Mouse (Mus musculus): ENCODE data around the gene Abhd14b. TPM values are rescaled to one million over a fixed set of nuclear protein-coding genes. Genes with fewer than 3 reads are reported as not detected.

The Abhd14b gene
- 4.2 and 4.6 TPM in 2 replicates for polyA plus RNA-seq (2012; ENCODE audit: low replicate concordance)

GRCm38 (mm10) chr9:106447348-106447747 lies at the start of gene Abhd14b, which contains the start of gene Abhd14a:
TSS of gene Abhd14b (plus strand) at chr9:106447459.
TSS of gene Abhd14a (minus strand) at chr9:106447678.

GRCm38 (mm10) chr9:106429221-106430014 lies 17.8 kb upstream of the Abhd14b start, which contains the start of gene Rpl29:
TSS of gene Rpl29 (plus strand) at chr9:106429454.

GRCm38 (mm10) chr9:106453271-106454070 lies 6.2 kb downstream of the Abhd14b start, which contains the start of gene Pcbp4:
TSS of gene Pcbp4 (plus strand) at chr9:106453291.

GRCm38 (mm10) chr9:106465571-106466200 lies 18.4 kb downstream of the Abhd14b start, which contains the start of gene Gpr62:
TSS of gene Gpr62 (minus strand) at chr9:106465938.

GRCm38 (mm10) chr9:106475663-106476001 lies 28.4 kb downstream of the Abhd14b start, which contains the start of gene Rrp9:
TSS of gene Rrp9 (plus strand) at chr9:106475963.

GRCm38 (mm10) chr9:106476924-106477484 lies 29.7 kb downstream of the Abhd14b start, which contains the start of gene Parp3:
TSS of gene Parp3 (minus strand) at chr9:106476949.

GRCm38 (mm10) chr9:106499667-106500066 lies 52.4 kb downstream of the Abhd14b start, which contains the start of gene Iqcf1:
TSS of gene Iqcf1 (plus strand) at chr9:106499967.

Other genes with a start within 250 kb of the Abhd14b start
- 93.5 and 123 TPM in 2 replicates for gene Ppm1m, start 247.7 kb upstream of the Abhd14b start, polyA plus RNA-seq (2012; ENCODE audit: low replicate concordance)
- gene Twf2, start 244.4 kb upstream of the Abhd14b start, polyA plus RNA-seq (2012; ENCODE audit: low replicate concordance) = 96.4 and 134 TPM in 2 replicates
- 60.9 and 63.2 TPM in 2 replicates for gene Tlr9, start 224.9 kb upstream of the Abhd14b start, polyA plus RNA-seq (2012; ENCODE audit: low replicate concordance)
- 8.3 and 18.2 TPM in 2 replicates for gene Alas1, start 198.8 kb upstream of the Abhd14b start, polyA plus RNA-seq (2012; ENCODE audit: low replicate concordance)
- 1.5 and 3.1 TPM in 2 replicates for gene Poc1a, start 166.4 kb upstream of the Abhd14b start, polyA plus RNA-seq (2012; ENCODE audit: low replicate concordance)
- gene Dusp7, start 78.8 kb upstream of the Abhd14b start, polyA plus RNA-seq (2012; ENCODE audit: low replicate concordance) = 34.0 and 65.7 TPM in 2 replicates
- gene Rpl29, start 18.0 kb upstream of the Abhd14b start, polyA plus RNA-seq (2012; ENCODE audit: low replicate concordance) = 18.9 and 19.9 TPM in 2 replicates
- gene Acy1, start 9.1 kb upstream of the Abhd14b start, polyA plus RNA-seq (2012; ENCODE audit: low replicate concordance) = 20.3 and 21.3 TPM in 2 replicates
- gene Abhd14a, start 219 bp downstream of the Abhd14b start, polyA plus RNA-seq (2012; ENCODE audit: low replicate concordance) = 2.3 and 7.2 TPM in 2 replicates
- 34.0 and 111 TPM in 2 replicates for gene Pcbp4, start 5.8 kb downstream of the Abhd14b start, polyA plus RNA-seq (2012; ENCODE audit: low replicate concordance)
- gene Gpr62, start 18.5 kb downstream of the Abhd14b start, polyA plus RNA-seq (2012; ENCODE audit: low replicate concordance) = 0.31 and 0.72 TPM in 2 replicates
- gene Rrp9, start 28.5 kb downstream of the Abhd14b start, polyA plus RNA-seq (2012; ENCODE audit: low replicate concordance) = 132 and 239 TPM in 2 replicates
- gene Parp3, start 29.5 kb downstream of the Abhd14b start, polyA plus RNA-seq (2012; ENCODE audit: low replicate concordance) = 72.0 and 84.0 TPM in 2 replicates
- not detected in 2 replicates for gene Iqcf1, start 52.5 kb downstream of the Abhd14b start, polyA plus RNA-seq (2012; ENCODE audit: low replicate concordance)
- gene Iqcf5, start 67.1 kb downstream of the Abhd14b start, polyA plus RNA-seq (2012; ENCODE audit: low replicate concordance) = not detected in 2 replicates
- not detected in 2 replicates for gene Iqcf3, start 114.2 kb downstream of the Abhd14b start, polyA plus RNA-seq (2012; ENCODE audit: low replicate concordance)
- not detected in 2 replicates for gene Iqcf4, start 123.5 kb downstream of the Abhd14b start, polyA plus RNA-seq (2012; ENCODE audit: low replicate concordance)
- gene Iqcf6, start 179.1 kb downstream of the Abhd14b start, polyA plus RNA-seq (2012; ENCODE audit: low replicate concordance) = not detected in 2 replicates
- not detected in 2 replicates for gene Grm2, start 208.6 kb downstream of the Abhd14b start, polyA plus RNA-seq (2012; ENCODE audit: low replicate concordance)
- gene Tex264, start 238.5 kb downstream of the Abhd14b start, polyA plus RNA-seq (2012; ENCODE audit: low replicate concordance) = 60.6 and 119 TPM in 2 replicates